Mouse (Mus musculus) neural tube, embryonic 13.5 days (tissue): Measurements from ENCODE around the gene Nphs1. TPM values are rescaled to one million over a fixed set of nuclear protein-coding genes. Genes with fewer than 3 reads are reported as not detected.
"Not testable (repeated sequence)": the region's sequence is repeated elsewhere in the genome, so short reads cannot be mapped to it uniquely, and the experiment has no call there.

Experiments used
- ATAC-seq: fragments of 200-750 bp; cut with Nextera tagmentation; 2 replicates; pipeline ENCODE4 v1.8.0; 2017; ENCODE audit warnings: low read depth, mild to moderate bottlenecking, moderate TSS enrichment, moderate library complexity
- H3K27ac ChIP-seq: fragments of 300-500 bp; sonication (generic); replicated peaks from 2 replicates; pipeline ENCODE4 v1.5.1; 2015; ENCODE audit warnings: moderate library complexity, mild to moderate bottlenecking, inconsistent platforms
- H3K27me3 ChIP-seq: fragments of 300-500 bp; sonication (generic); 2 replicates; pipeline ENCODE4 v1.6.1; 2015; ENCODE audit warnings: mild to moderate bottlenecking, inconsistent platforms
- H3K36me3 ChIP-seq: fragments of 300-500 bp; sonication (generic); 2 replicates; pipeline ENCODE4 v1.6.1; 2015; ENCODE audit warnings: mild to moderate bottlenecking, inconsistent platforms
- H3K4me1 ChIP-seq: fragments of 300-500 bp; sonication (generic); replicated peaks from 2 replicates; pipeline ENCODE4 v1.6.1; 2015; ENCODE audit warnings: inconsistent platforms
- H3K4me2 ChIP-seq: fragments of 300-500 bp; sonication (generic); 2 replicates; pipeline ENCODE4 v1.6.1; 2015; ENCODE audit warnings: inconsistent platforms, mild to moderate bottlenecking, moderate library complexity
- H3K4me3 ChIP-seq: fragments of 300-500 bp; sonication (generic); 2 replicates; pipeline ENCODE4 v1.5.1; 2015; ENCODE audit warnings: mild to moderate bottlenecking, inconsistent platforms
- H3K9ac ChIP-seq: fragments of 300-500 bp; sonication (generic); 2 replicates; pipeline ENCODE4 v1.6.1; 2015; ENCODE audit warnings: moderate library complexity, mild to moderate bottlenecking, inconsistent platforms
- H3K9me3 ChIP-seq: fragments of 300-500 bp; sonication (generic); 2 replicates; pipeline ENCODE4 v1.6.1; 2016; ENCODE audit warnings: inconsistent platforms
- WGBS: fragments of 180-500 bp; shearing (Covaris S2); methylation state at CpG from one replicate; pipeline ENCODE4 v1.1.7; 2015; 5-methylcytosine and 5-hydroxymethylcytosine counted together
- polyA plus RNA-seq: library from polyadenylated mRNA; unstranded; fragments of >200 nt; fragmentation: Nextera tagmentation; extraction: Ambion mirVana; gene quantifications from 2 replicates; pipeline ENCODE4 v1.2.1, GENCODE M21; 2015

Gene Nphs1
- polyA plus RNA-seq, 1 experiment from 2014 or later, result 1.0 TPM

- no peak overlapping the region for H3K27ac ChIP-seq
- no peak overlapping the region for H3K9ac ChIP-seq
- H3K9me3 ChIP-seq, result no peaks in the 10 kb centered on the region
- peaks cover 95% of the 10 kb centered on the region for H3K27me3 ChIP-seq
- H3K36me3 ChIP-seq, result no peaks in the 10 kb centered on the region
- H3K4me1 ChIP-seq, result no peaks in the 10 kb centered on the region; the same call in 1 of the 2 replicates
- no peak overlapping the region for H3K4me3 ChIP-seq
- H3K4me2 ChIP-seq, result no peak overlapping the region
- no peak for ATAC-seq
- WGBS, result 13% methylated on average over 6 of the region's 6 CpGs
Observed at GRCm38 (mm10) chr7:30464816-30465300, 6.7 kb downstream of the Nphs1 start.

GRCm38 (mm10) chr7:30472411-30472810 is 14.3 kb downstream of the Nphs1 start:
- Histone ChIP-seq H3K4me2 (no peak overlapping the region), H3K9ac (no peak overlapping the region)
- 42% methylated on average over 5 of the region's 5 CpGs for WGBS

DNA sequence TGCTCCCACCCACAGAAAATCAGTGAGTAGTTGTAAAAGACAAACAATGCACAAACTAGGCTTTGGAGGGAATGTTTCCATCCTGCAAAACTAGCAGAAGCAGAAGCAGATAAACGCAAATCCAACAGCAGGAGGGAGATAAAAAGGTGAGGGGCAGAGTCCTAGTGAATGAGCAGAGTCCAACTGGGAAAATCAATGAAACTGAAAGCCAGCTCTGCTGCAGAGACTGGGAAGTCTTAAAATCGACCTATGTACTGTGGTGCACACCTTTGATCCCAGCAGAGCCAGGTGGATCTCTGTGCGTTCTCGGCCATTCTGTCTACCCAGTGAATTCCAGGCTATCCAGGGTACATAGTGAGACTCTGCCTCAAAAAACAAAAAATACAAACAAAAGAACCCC is 16.9 kb downstream of the Nphs1 start:
- Histone ChIP-seq H3K27me3 (peaks cover 10% of the 10 kb centered on the region; the same call in 1 of the 2 replicates), H3K4me1 (peaks cover 9% of the 10 kb centered on the region), H3K9ac (no peak overlapping the region), H3K4me3 (no peak overlapping the region), H3K36me3 (no peaks in the 10 kb centered on the region), H3K27ac (no peak overlapping the region), H3K4me2 (no peak overlapping the region), H3K9me3 (no peaks in the 10 kb centered on the region)
- ATAC-seq, result no peak
- 75% methylated on average over 4 of the region's 4 CpGs for WGBS

More at GRCm38 (mm10) chr7:30472411-30472810, 14.3 kb downstream of the Nphs1 start:
- no peak for ATAC-seq
- Histone ChIP-seq H3K4me3 (no peak overlapping the region), H3K4me1 (peaks cover 2% of the 10 kb centered on the region), H3K36me3 (no peaks in the 10 kb centered on the region), H3K27me3 (peaks cover 19% of the 10 kb centered on the region), H3K9me3 (no peaks in the 10 kb centered on the region), H3K27ac (no peak overlapping the region)

- H3K4me3 ChIP-seq, H3K36me3 ChIP-seq, H3K4me1 ChIP-seq, H3K9me3 ChIP-seq, H3K27ac ChIP-seq, H3K4me2 ChIP-seq, ATAC-seq, H3K9ac ChIP-seq: not testable (repeated sequence)
- 84% methylated on average over 7 of the region's 7 CpGs for WGBS
- H3K27me3 ChIP-seq, result peaks cover 12% of the 10 kb centered on the region; the same call in 1 of the 2 replicates
Observed at GRCm38 (mm10) chr7:30476136-30476535, 18.0 kb downstream of the Nphs1 start.

GRCm38 (mm10) chr7:30477415-30478381 is 19.6 kb downstream of the Nphs1 start:
- peak overlapping the region; percentile 32 for H3K4me3 ChIP-seq
- H3K9me3 ChIP-seq, result no peaks in the 10 kb centered on the region
- peaks cover 23% of the 10 kb centered on the region for H3K27me3 ChIP-seq
- peak overlapping the region; percentile 58 for H3K9ac ChIP-seq
- peaks cover 9% of the 10 kb centered on the region for H3K4me1 ChIP-seq
- no peaks in the 10 kb centered on the region for H3K36me3 ChIP-seq
- no peak overlapping the region for H3K27ac ChIP-seq
- peak; percentile 57 for ATAC-seq
- peak overlapping the region; percentile 57 for H3K4me2 ChIP-seq
- 6% methylated on average over 29 of the region's 32 CpGs for WGBS

DNA sequence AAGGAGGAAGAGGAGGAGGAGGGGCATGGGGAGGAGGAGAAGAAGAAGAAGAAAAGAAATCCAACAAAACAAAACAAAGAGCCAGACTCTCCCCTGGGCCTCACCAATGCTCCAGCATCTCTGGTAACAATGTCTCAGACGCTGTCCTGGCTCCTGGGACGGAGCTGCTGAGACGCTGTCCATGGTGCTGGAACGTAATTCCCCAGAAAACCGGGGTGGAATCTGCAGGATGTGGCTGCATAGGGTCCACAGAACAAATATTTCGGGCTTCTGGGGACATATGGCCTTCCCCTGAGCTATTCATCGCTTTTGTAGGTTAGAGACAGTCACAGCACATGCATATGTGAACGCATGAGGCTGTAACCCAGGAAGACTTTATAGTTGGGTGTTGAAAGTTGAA is 26.1 kb downstream of the Nphs1 start:
- WGBS, result 16% methylated on average over 8 of the region's 8 CpGs
- Histone ChIP-seq H3K4me1 (no peaks in the 10 kb centered on the region), H3K4me2 (no peak overlapping the region), H3K27ac (no peak overlapping the region), H3K36me3 (no peaks in the 10 kb centered on the region), H3K4me3 (no peak overlapping the region), H3K9ac (no peak overlapping the region), H3K9me3 (no peaks in the 10 kb centered on the region), H3K27me3 (peaks cover 20% of the 10 kb centered on the region)
- no peak for ATAC-seq

GRCm38 (mm10) chr7:30490251-30490956 is 32.3 kb downstream of the Nphs1 start:
- H3K9ac ChIP-seq, result no peak overlapping the region
- peaks cover 2% of the 10 kb centered on the region; the same call in 1 of the 2 replicates for H3K27me3 ChIP-seq
- WGBS, result 38% methylated on average over 16 of the region's 16 CpGs
- no peak overlapping the region for H3K4me3 ChIP-seq
- no peaks in the 10 kb centered on the region for H3K4me1 ChIP-seq
- no peaks in the 10 kb centered on the region for H3K9me3 ChIP-seq
- H3K4me2 ChIP-seq, result no peak overlapping the region
- no peaks in the 10 kb centered on the region for H3K36me3 ChIP-seq
- no peak for ATAC-seq
- H3K27ac ChIP-seq, result no peak overlapping the region

GRCm38 (mm10) chr7:30490957-30491307 is 32.8 kb downstream of the Nphs1 start:
- no peak overlapping the region for H3K27ac ChIP-seq
- H3K36me3 ChIP-seq, result no peaks in the 10 kb centered on the region
- WGBS, result 22% methylated on average over 6 of the region's 6 CpGs
- no peaks in the 10 kb centered on the region for H3K9me3 ChIP-seq
- peaks cover 2% of the 10 kb centered on the region; the same call in 1 of the 2 replicates for H3K27me3 ChIP-seq
- ATAC-seq, result no peak
- H3K4me2 ChIP-seq, result no peak overlapping the region
- H3K4me3 ChIP-seq, result no peak overlapping the region
- H3K4me1 ChIP-seq, result no peaks in the 10 kb centered on the region
- H3K9ac ChIP-seq, result no peak overlapping the region

DNA sequence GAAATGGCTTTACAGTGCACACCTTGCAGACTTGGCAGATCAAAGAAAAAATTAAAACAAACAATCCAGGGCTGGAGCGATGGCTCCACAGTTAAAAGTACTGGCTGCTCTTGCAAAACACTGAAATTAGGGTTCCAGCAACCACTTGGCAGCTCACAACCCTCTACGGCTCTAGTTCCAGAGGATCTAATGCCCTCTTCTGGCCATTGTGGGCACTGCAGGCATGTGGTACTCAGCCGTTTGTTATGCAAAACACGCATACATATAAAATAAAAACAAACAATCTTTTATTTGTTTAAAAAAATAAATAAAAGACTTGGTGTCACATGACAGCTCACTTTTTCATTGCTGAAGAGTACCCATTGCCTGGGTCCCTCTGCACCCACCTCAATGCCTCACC is 34.6 kb downstream of the Nphs1 start:
- Histone ChIP-seq H3K36me3 (no peaks in the 10 kb centered on the region), H3K9me3 (no peaks in the 10 kb centered on the region), H3K4me1 (no peaks in the 10 kb centered on the region), H3K4me2 (no peak overlapping the region), H3K27ac (no peak overlapping the region), H3K27me3 (no peaks in the 10 kb centered on the region), H3K4me3 (no peak overlapping the region), H3K9ac (no peak overlapping the region)
- WGBS, result 19% methylated on average over 4 of the region's 4 CpGs
- ATAC-seq, result no peak

DNA sequence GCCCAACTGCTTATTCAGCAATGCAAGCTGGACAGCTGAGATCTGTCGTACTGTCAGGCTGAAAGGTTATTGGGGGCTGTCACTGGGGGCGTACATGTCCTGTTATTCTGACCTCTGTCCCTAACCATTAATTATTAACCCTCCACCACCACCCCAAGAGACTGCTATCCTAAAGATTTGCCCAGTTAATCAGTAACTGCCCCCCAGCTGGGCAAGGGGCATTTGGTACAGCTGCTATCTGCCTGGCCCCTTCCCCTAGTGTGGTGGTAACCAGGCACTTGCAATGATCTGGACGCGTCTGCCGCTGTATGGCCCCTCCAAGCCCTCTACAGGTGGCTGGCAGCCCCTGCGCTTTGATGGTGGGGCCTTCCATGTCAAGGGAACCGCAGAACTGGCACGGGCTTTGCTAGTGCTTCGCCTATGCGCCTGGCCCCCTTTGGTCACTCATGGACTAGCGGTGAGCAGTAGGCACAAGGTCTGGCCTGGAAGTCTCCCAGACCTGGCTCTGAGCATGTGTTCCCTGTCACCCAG is 35.4 kb downstream of the Nphs1 start, which contains the start of gene Prodh2:
Gene Prodh2, plus strand, starts transcription at position 222 of the 531 bp plus-strand sequence.
- Histone ChIP-seq H3K9ac (no peak within 1 kb of the TSS), H3K27ac (no peak within 1 kb of the TSS), H3K4me3 (no peak within 1 kb of the TSS), H3K4me1 (no peaks in the 10 kb centered on the region), H3K27me3 (no peaks in the 10 kb centered on the region), H3K4me2 (no peak within 1 kb of the TSS), H3K36me3 (no peaks in the 10 kb centered on the region), H3K9me3 (no peaks in the 10 kb centered on the region)
- ATAC-seq, result no peak
- 47% methylated on average over 11 of the region's 11 CpGs for WGBS

GRCm38 (mm10) chr7:30495506-30496042 is 37.5 kb downstream of the Nphs1 start:
- H3K4me2 ChIP-seq, H3K4me3 ChIP-seq, H3K36me3 ChIP-seq, H3K4me1 ChIP-seq, H3K9me3 ChIP-seq, H3K27ac ChIP-seq, ATAC-seq, H3K9ac ChIP-seq, H3K27me3 ChIP-seq: not testable (repeated sequence)
- 62% methylated on average over 5 of the region's 5 CpGs for WGBS

DNA sequence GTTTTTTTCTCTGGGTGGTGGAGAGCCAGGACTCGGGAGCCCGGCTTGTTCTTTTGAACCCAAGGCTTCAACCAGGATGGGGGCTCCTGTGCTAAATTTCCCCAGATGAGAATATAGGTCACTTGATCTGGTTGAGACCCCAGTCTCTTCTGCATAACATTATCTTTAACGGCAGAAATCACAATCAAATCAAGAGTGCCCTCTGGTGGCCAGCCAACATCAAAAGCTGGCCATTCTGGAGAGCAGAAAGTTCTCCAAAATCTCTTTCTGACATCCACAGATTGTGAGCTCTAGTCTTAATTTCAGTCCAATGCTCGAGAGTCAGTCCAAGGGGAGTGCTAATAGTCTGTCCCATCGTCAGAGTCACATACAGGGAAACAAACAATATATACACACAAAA is 43.0 kb downstream of the Nphs1 start:
- H3K27me3 ChIP-seq, H3K27ac ChIP-seq, H3K4me3 ChIP-seq, ATAC-seq, H3K4me2 ChIP-seq, H3K9ac ChIP-seq, H3K4me1 ChIP-seq, H3K9me3 ChIP-seq, H3K36me3 ChIP-seq: not testable (repeated sequence)
- 69% methylated on average over 5 of the region's 5 CpGs for WGBS
